Mouse (Mus musculus) retina, postnatal 7 days (tissue): ENCODE results near the gene Kptn.

Source experiments
- DNase-seq: peaks from one replicate; pipeline ENCODE4 v3.0.0-alpha.2; 2012; ENCODE audit warnings: low read depth, low spot score

Kptn gene

GRCm38 (mm10) chr7:16160702-16161101 is 41.0 kb downstream of the Kptn start:
- DNase-seq = no peak

GRCm38 (mm10) chr7:16161302-16161701 is 41.6 kb downstream of the Kptn start:
- no peak for DNase-seq

GRCm38 (mm10) chr7:16162036-16162435 is 42.3 kb downstream of the Kptn start:
- no peak for DNase-seq

- no peak for DNase-seq
Measured at GRCm38 (mm10) chr7:16172141-16172581, 52.5 kb downstream of the Kptn start.

GRCm38 (mm10) chr7:16172586-16173140 is 53.0 kb downstream of the Kptn start:
- no peak for DNase-seq

- DNase-seq = no peak
Measured at GRCm38 (mm10) chr7:16173146-16173545, 53.5 kb downstream of the Kptn start.

GRCm38 (mm10) chr7:16174597-16175541 is 55.2 kb downstream of the Kptn start, which contains the start of gene Meis3:
Gene Meis3 (plus strand): TSS chr7:16175090.
- DNase-seq = peak; percentile 28

- DNase-seq = no peak
Measured at GRCm38 (mm10) chr7:16175542-16175931, 55.8 kb downstream of the Kptn start.
